Mouse (Mus musculus): ENCODE results near the gene H2-Q1.
"Not testable (repeated sequence)": the region's sequence is repeated elsewhere in the genome, so short reads cannot be mapped to it uniquely, and the experiment has no call there.

H2-Q1 gene

DNA sequence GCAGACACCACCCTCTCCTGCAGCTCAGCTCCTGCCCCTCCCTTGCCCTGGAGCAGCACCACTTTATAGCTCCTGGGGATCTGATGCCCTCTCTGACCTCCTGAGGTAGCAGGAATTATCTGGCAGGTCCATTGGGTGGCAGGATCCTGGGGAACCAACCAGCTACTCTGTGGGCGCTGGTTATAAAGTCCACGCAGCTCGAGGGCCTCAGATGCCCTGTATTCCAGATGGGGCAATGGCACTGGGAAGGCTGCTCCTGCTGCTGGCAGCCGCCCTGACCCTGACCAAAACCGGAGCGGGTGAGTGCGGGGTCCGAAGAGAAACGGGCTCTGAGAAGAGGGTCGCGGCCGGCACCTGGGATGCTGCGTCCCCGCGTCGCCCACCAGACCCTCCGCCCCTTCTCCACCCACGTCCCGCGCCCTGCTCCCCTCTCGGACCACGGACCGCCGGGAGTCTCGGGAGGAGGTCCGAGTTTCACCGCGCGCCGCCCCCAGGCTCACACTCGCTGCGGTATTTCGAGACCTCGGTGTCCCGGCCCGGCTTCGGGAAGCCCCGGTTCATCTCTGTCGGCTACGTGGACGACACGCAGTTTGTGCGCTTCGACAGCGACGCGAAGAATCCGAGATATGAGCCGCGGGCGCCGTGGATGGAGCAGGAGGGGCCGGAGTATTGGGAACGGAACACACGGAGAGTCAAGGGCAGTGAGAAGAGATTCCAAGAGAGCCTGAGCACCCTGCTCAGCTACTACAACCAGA, at the start of gene H2-Q1:
H2-Q1 (plus strand) TSS at position 79 of the 755 bp plus-strand sequence.
- no peak for DNase-seq

GRCm38 (mm10) chr17:35272249-35272648, 48.0 kb upstream of the H2-Q1 start:
- no peak for DNase-seq

- peak; percentile 93 to 95 for DNase-seq
Measured at GRCm38 (mm10) chr17:35274770-35275169, 45.4 kb upstream of the H2-Q1 start.

GRCm38 (mm10) chr17:35276304-35276864, 43.8 kb upstream of the H2-Q1 start:
- DNase-seq = peak in 1 of 2 experiments; percentile 15

- DNase-seq = no peak
Measured at GRCm38 (mm10) chr17:35278049-35278448, 42.2 kb upstream of the H2-Q1 start.

GRCm38 (mm10) chr17:35278957-35279688, 41.1 kb upstream of the H2-Q1 start:
- DNase-seq = no peak

DNA sequence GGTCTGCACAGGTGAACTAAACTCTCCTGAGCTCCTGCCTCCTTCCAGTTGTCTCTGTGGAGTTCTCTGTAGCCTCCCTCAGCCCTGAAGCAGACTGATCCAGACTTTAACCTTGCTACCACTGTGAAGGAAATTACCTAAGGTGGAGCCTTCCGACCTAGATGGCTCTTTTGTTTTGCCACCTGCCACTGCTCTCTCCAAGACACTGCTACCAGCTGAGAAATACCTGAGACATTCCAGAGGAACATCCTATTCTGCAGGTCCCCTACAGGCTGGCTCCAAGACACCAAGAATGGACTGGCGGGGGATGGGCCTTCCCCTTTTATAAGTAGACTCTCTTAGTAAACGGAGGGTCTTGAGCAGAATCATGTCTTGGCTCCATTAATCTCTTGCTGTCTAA, 39.9 kb upstream of the H2-Q1 start:
- DNase-seq = no peak

DNA sequence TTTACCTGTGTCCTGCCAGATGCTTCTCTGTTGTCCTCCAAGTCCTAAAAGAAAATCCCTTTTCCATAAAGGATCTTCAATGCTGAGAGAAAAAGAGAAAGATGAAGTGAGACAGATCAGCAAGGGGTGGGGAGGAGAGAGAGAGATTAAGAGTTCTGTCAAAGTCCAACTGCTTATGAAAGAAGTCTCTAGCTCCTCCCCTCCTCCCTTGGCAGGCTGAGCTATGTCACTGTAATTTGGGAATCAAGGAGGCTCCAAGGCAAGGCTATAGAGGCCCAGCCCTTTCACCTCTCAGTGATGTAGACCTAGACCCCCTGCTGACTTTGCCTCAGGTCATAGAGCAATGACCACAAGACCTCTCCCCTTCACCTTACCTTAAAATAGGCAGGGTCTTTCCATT, 34.8 kb upstream of the H2-Q1 start:
- DNase-seq = no peak

- peak; percentile 80 to 83 for DNase-seq
Measured at GRCm38 (mm10) chr17:35295796-35296195, 24.4 kb upstream of the H2-Q1 start.

- peak in 1 of 2 experiments; percentile 29 for DNase-seq
Measured at GRCm38 (mm10) chr17:35300261-35300945, 19.8 kb upstream of the H2-Q1 start.

DNA sequence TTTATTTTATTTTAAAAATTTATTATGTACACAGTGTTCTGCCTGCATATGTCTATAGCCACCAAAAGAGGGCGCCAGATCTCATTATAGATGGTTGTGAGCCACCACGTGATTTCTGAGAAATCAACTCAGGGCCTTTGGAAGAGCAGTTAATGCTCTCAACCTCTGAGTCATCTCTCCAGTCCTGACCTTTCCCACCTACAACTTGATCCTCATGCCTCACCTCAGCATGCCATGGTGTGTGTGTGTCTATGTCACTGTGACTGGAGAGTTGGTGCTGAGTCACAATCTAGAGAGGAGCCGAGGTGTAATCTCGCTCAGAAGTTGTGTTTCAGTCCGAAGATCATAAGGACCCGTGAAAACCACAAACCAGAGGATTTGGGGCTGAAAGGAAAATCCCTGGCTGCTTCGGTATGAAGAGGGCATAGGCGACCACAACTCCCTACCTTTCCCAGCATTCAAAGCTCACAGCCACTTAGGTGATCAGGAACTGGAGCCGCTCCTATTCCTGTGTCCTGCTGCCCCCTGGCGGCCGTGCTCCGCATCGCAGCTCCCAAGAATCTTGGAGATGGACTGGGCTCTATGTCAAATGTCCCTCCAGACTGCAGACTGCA, 18.5 kb upstream of the H2-Q1 start:
- peak; percentile 95 to 96 for DNase-seq

- no peak for DNase-seq
Measured at GRCm38 (mm10) chr17:35303271-35303670, 16.9 kb upstream of the H2-Q1 start.

GRCm38 (mm10) chr17:35303756-35304350, 16.4 kb upstream of the H2-Q1 start:
- no peak for DNase-seq

GRCm38 (mm10) chr17:35304478-35304877, 15.7 kb upstream of the H2-Q1 start:
- DNase-seq = no peak

GRCm38 (mm10) chr17:35304921-35305320, 15.3 kb upstream of the H2-Q1 start:
- not testable (repeated sequence) for DNase-seq

DNA sequence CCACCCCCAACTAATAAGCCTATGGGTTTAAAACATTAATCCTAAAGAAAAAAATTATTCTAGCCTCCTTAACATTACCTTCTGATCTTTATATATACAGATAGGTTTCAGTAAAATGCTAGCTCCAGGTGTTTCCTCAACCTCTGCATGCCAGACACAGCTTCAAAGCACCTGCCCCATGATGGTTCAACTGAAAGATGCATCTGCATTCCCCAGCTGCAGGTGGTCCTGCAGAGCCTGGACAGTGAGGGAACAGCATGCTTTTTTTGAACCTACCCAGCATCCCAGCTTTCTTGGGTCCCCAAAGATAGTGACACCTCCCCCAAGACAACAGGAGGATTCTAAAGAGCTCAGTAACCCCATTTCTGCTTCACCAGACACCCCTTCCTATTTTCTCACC, 1.5 kb upstream of the H2-Q1 start:
- DNase-seq = no peak

GRCm38 (mm10) chr17:35325124-35325523, 4.9 kb downstream of the H2-Q1 start:
- DNase-seq = not testable (repeated sequence)

- not testable (repeated sequence) for DNase-seq
Measured at GRCm38 (mm10) chr17:35326000-35326399, 5.8 kb downstream of the H2-Q1 start.

DNA sequence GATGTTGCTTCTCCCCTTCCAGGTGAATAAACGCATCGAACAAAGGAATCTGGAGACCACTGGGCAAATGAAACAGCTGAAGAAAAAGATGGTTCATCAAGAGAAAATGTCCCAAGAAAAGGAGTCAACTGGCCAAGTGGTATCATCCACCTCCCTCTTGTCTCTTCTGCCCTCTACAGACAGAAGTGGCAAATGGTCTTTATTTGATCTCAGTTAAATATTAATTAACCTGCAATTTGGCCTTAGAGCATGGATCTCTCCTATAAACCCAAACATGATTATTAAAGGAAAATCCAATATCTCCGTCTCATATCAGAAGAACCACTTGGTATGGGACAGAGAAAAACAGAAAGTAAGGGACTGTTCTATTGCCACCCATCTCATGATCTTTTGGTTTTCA, 9.5 kb downstream of the H2-Q1 start:
- not testable (repeated sequence) for DNase-seq

- DNase-seq = not testable (repeated sequence)
Measured at GRCm38 (mm10) chr17:35331546-35331945, 11.3 kb downstream of the H2-Q1 start.

GRCm38 (mm10) chr17:35342071-35342671, 22.0 kb downstream of the H2-Q1 start, which contains the start of gene H2-Q2:
Gene H2-Q2 (plus strand): TSS chr17:35342242.
- DNase-seq = peak; percentile 8 to 25
